7 mouse cellular contexts compared by ENCODE assay signal in the genomic region with DNA sequence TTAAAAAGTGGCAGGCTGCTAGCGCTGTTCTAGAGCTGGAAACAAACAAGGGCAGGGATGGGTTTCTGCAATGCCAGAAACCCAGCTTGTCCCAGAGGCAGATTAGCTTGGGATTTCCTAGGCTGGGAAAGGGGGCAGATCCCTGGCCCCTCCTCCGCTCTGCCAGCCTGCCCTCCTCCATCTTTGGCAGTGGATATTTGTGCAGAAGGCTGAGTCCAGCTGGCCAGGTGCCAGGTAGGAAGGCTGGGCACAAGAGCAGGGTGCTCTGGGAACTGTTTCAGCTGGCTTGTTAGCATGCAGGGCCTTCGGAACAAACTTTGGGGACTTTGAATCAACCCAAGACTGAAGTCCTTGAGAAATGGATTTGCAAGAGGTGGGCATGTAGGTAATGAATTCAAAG. TPM values are rescaled to one million over a fixed set of nuclear protein-coding genes. Genes with fewer than 3 reads are reported as not detected.
DNase-seq lines count a peak whose midpoint lies in the region; ATAC-seq lines count a peak whose summit lies in the region.

No protein-coding gene starts in this region.

- no peak overlapping the region for H3K4me3 ChIP-seq in heart, embryonic 15.5 days
- H3K4me3 ChIP-seq in neural tube, embryonic 14.5 days (ENCODE audit: low read depth, low read length) = no peak overlapping the region

- 53% methylated on average over 3 of the region's 3 CpGs for WGBS in heart, embryonic 15.5 days
- 67% methylated on average over 3 of the region's 3 CpGs for WGBS in neural tube, embryonic 14.5 days

- no peaks in the 10 kb centered on the region for H3K27me3 ChIP-seq in heart, embryonic 15.5 days
- H3K27me3 ChIP-seq in neural tube, embryonic 14.5 days (ENCODE audit: control insufficient read depth, insufficient read depth, low read length) = no peaks in the 10 kb centered on the region

- peak overlapping the region; percentile 41 for H3K27ac ChIP-seq in heart, embryonic 15.5 days
- H3K27ac ChIP-seq in neural tube, embryonic 14.5 days (ENCODE audit: low read depth, low read length) = 0 out of 2 replicates have a peak overlapping the region, but pooled peaks have one; percentile 22

- H3K9me3 ChIP-seq in heart, embryonic 15.5 days (replicated peaks) = no peaks in the 10 kb centered on the region
- no peaks in the 10 kb centered on the region for H3K9me3 ChIP-seq in neural tube, embryonic 14.5 days (ENCODE audit: control insufficient read depth, low read length)

- peaks cover 43% of the 10 kb centered on the region for H3K4me1 ChIP-seq in heart, embryonic 15.5 days (replicated peaks)
- H3K4me1 ChIP-seq in neural tube, embryonic 14.5 days (ENCODE audit: control insufficient read depth, insufficient read depth, low read length) = peaks cover 12% of the 10 kb centered on the region; the same call in 1 of the 2 replicates

- H3K4me2 ChIP-seq in heart, embryonic 15.5 days = 0 out of 2 replicates have a peak overlapping the region, but pooled peaks have one; percentile 7
- H3K4me2 ChIP-seq in neural tube, embryonic 14.5 days (ENCODE audit: low read depth, low read length) = no peak overlapping the region

- no peaks in the 10 kb centered on the region for H3K36me3 ChIP-seq in heart, embryonic 15.5 days
- H3K36me3 ChIP-seq in neural tube, embryonic 14.5 days (ENCODE audit: control insufficient read depth, insufficient read depth, low read length) = no peaks in the 10 kb centered on the region

- DNase-seq in retina, postnatal 1 day = peak; percentile 59
- DNase-seq in retina, embryonic 14.5 days (ENCODE audit: low spot score) = no peak
- DNase-seq in cerebellum, adult 9-11 months = peak; percentile 90
- peak; percentile 84 to 91 for DNase-seq in layer of hippocampus, postnatal 10 days (ENCODE audit: low spot score in 2 of 2)

- ATAC-seq in heart, embryonic 15.5 days (replicated peaks; ENCODE audit: insufficient number of reproducible peaks, insufficient read depth, low FRiP score, low read depth) = no peak
- no peak for ATAC-seq in neural tube, embryonic 14.5 days (ENCODE audit: low read depth)
- ATAC-seq in erythroid progenitor cell, adult 5-6 weeks (replicated peaks; ENCODE audit: low FRiP score, poor library complexity, severe bottlenecking) = no peak

- H3K9ac ChIP-seq in heart, embryonic 15.5 days = no peak overlapping the region
- H3K9ac ChIP-seq in neural tube, embryonic 14.5 days (replicated peaks; ENCODE audit: low read depth, low read length) = no peak overlapping the region

RNA-seq across cellular contexts. Expression of gene Nfic, which starts 20.0 kb away (rescaled TPM):
- polyA plus RNA-seq in heart, embryonic 15.5 days (2015; fragmentation: Nextera tagmentation; extraction: Ambion mirVana) = 60.9 and 71.2 TPM in 2 replicates
- total RNA-seq in layer of hippocampus, postnatal 10 days (2021) = 10 to 100 TPM; 51.2 to 55.8 TPM
- polyA plus RNA-seq in neural tube, embryonic 14.5 days (2014; fragmentation: Nextera tagmentation; extraction: Ambion mirVana) = 21.9 and 25.0 TPM in 2 replicates
- 10.1 and 15.1 TPM in 2 replicates for total RNA-seq in erythroid progenitor cell, adult 5-6 weeks (2015; ENCODE audit: low replicate concordance)
- 0.45 and 0.90 TPM in 2 replicates for total RNA-seq in erythroid progenitor cell, adult 5-6 weeks (2017; ENCODE audit: low replicate concordance)

RNA-seq across cellular contexts. Expression of gene Smim24, which starts 42.6 kb away (rescaled TPM):
- polyA plus RNA-seq in heart, embryonic 15.5 days (2015; fragmentation: Nextera tagmentation; extraction: Ambion mirVana) = 3.9 and 4.1 TPM in 2 replicates
- 1 to 10 TPM; 2.6 to 3.0 TPM for total RNA-seq in layer of hippocampus, postnatal 10 days (2021)
- 1.3 and 2.0 TPM in 2 replicates for polyA plus RNA-seq in neural tube, embryonic 14.5 days (2014; fragmentation: Nextera tagmentation; extraction: Ambion mirVana)
- 5.4 and 7.5 TPM in 2 replicates for total RNA-seq in erythroid progenitor cell, adult 5-6 weeks (2015; ENCODE audit: low replicate concordance)
- total RNA-seq in erythroid progenitor cell, adult 5-6 weeks (2017; ENCODE audit: low replicate concordance) = 4.2 TPM in 1 of 2 replicates, not detected in the other

RNA-seq across cellular contexts. Expression of gene Gm48552, which starts 46.6 kb away (rescaled TPM):
- 0.84 and 0.91 TPM in 2 replicates for polyA plus RNA-seq in heart, embryonic 15.5 days (2015; fragmentation: Nextera tagmentation; extraction: Ambion mirVana)
- total RNA-seq in layer of hippocampus, postnatal 10 days (2021) = 1 to 10 TPM; 1.1 to 3.5 TPM
- polyA plus RNA-seq in neural tube, embryonic 14.5 days (2014; fragmentation: Nextera tagmentation; extraction: Ambion mirVana) = 2.0 and 4.4 TPM in 2 replicates
- total RNA-seq in erythroid progenitor cell, adult 5-6 weeks (2015; ENCODE audit: low replicate concordance) = not detected in 2 replicates
- not detected in 2 replicates for total RNA-seq in erythroid progenitor cell, adult 5-6 weeks (2017; ENCODE audit: low replicate concordance)

RNA-seq across cellular contexts. Expression of gene Celf5, which starts 47.1 kb away (rescaled TPM):
- 0.08 and 0.41 TPM in 2 replicates for polyA plus RNA-seq in heart, embryonic 15.5 days (2015; fragmentation: Nextera tagmentation; extraction: Ambion mirVana)
- 100 to 1,000 TPM; 259 to 261 TPM for total RNA-seq in layer of hippocampus, postnatal 10 days (2021)
- 50.6 and 64.4 TPM in 2 replicates for polyA plus RNA-seq in neural tube, embryonic 14.5 days (2014; fragmentation: Nextera tagmentation; extraction: Ambion mirVana)
- total RNA-seq in erythroid progenitor cell, adult 5-6 weeks (2015; ENCODE audit: low replicate concordance) = not detected in 2 replicates
- total RNA-seq in erythroid progenitor cell, adult 5-6 weeks (2017; ENCODE audit: low replicate concordance) = not detected in 2 replicates

RNA-seq across cellular contexts. Expression of gene Gm48551, which starts 51.2 kb away (rescaled TPM):
- polyA plus RNA-seq in heart, embryonic 15.5 days (2015; fragmentation: Nextera tagmentation; extraction: Ambion mirVana) = 2.2 and 2.3 TPM in 2 replicates
- total RNA-seq in layer of hippocampus, postnatal 10 days (2021) = 1 to 10 TPM; 2.3 to 4.5 TPM
- 4.3 and 6.3 TPM in 2 replicates for polyA plus RNA-seq in neural tube, embryonic 14.5 days (2014; fragmentation: Nextera tagmentation; extraction: Ambion mirVana)
- total RNA-seq in erythroid progenitor cell, adult 5-6 weeks (2015; ENCODE audit: low replicate concordance) = 2.1 and 4.3 TPM in 2 replicates
- not detected in 2 replicates for total RNA-seq in erythroid progenitor cell, adult 5-6 weeks (2017; ENCODE audit: low replicate concordance)
